Mouse (Mus musculus) naive thymus-derived CD4-positive, alpha-beta T cell, adult 2 months (primary cell): ENCODE measurements around the gene Defb26.
A peak's percentile ranks its signal among the peaks of the same experiment; 100 is the strongest.

Experiments used
- DNase-seq: peaks from one replicate; pipeline ENCODE4 v3.0.0-alpha.2; 2011; ENCODE audit warnings: low read depth

Gene Defb26

GRCm38 (mm10) chr2:152511592-152511991, at the start of gene Defb26:
Gene Defb26 (minus strand): TSS chr2:152511692.
- no peak for DNase-seq

- peak; percentile 3 for DNase-seq
Measured at GRCm38 (mm10) chr2:152556655-152557054, 45.2 kb upstream of the Defb26 start.

GRCm38 (mm10) chr2:152553774-152554423, 42.4 kb upstream of the Defb26 start:
- DNase-seq, result peak; percentile 18

- DNase-seq, result no peak
Measured at GRCm38 (mm10) chr2:152548124-152548523, 36.6 kb upstream of the Defb26 start.

GRCm38 (mm10) chr2:152544691-152545090, 33.2 kb upstream of the Defb26 start:
- DNase-seq, result no peak

- DNase-seq, result no peak
Measured at GRCm38 (mm10) chr2:152543478-152543877, 32.0 kb upstream of the Defb26 start.

- no peak for DNase-seq
Measured at GRCm38 (mm10) chr2:152542897-152543296, 31.4 kb upstream of the Defb26 start.

- no peak for DNase-seq
Measured at GRCm38 (mm10) chr2:152541979-152542378, 30.5 kb upstream of the Defb26 start.

GRCm38 (mm10) chr2:152539944-152540710, 28.6 kb upstream of the Defb26 start, which contains the start of gene Defb29:
Gene Defb29 (minus strand): TSS chr2:152540098.
- no peak for DNase-seq

GRCm38 (mm10) chr2:152517981-152518380, 6.5 kb upstream of the Defb26 start, which contains the start of gene Defb28:
Gene Defb28 (plus strand): TSS chr2:152518255.
- no peak for DNase-seq

GRCm38 (mm10) chr2:152516084-152516483, 4.6 kb upstream of the Defb26 start:
- DNase-seq, result no peak

GRCm38 (mm10) chr2:152503950-152504349, 7.5 kb downstream of the Defb26 start:
- no peak for DNase-seq

- no peak for DNase-seq
Measured at GRCm38 (mm10) chr2:152500863-152501229, 10.6 kb downstream of the Defb26 start.

GRCm38 (mm10) chr2:152500204-152500862, 11.2 kb downstream of the Defb26 start:
- DNase-seq, result no peak

GRCm38 (mm10) chr2:152498020-152498419, 13.5 kb downstream of the Defb26 start:
- DNase-seq, result no peak

GRCm38 (mm10) chr2:152493151-152493550, 18.3 kb downstream of the Defb26 start:
- no peak for DNase-seq

- DNase-seq, result no peak
Measured at GRCm38 (mm10) chr2:152490038-152490437, 21.5 kb downstream of the Defb26 start, which contains the start of gene Defb22. Gene Defb22 (minus strand): TSS chr2:152490138.

GRCm38 (mm10) chr2:152487024-152487423, 24.5 kb downstream of the Defb26 start:
- no peak for DNase-seq

- DNase-seq, result no peak
Measured at GRCm38 (mm10) chr2:152481726-152482125, 29.8 kb downstream of the Defb26 start.

- DNase-seq, result no peak
Measured at GRCm38 (mm10) chr2:152480881-152481280, 30.6 kb downstream of the Defb26 start.

- DNase-seq, result no peak
Measured at GRCm38 (mm10) chr2:152476763-152477162, 34.7 kb downstream of the Defb26 start, which contains the start of gene Defb20. Gene Defb20 (plus strand): TSS chr2:152477063.

GRCm38 (mm10) chr2:152472434-152472833, 39.1 kb downstream of the Defb26 start:
- no peak for DNase-seq

GRCm38 (mm10) chr2:152470973-152471372, 40.5 kb downstream of the Defb26 start:
- peak; percentile 48 for DNase-seq
